Mouse (Mus musculus) liver, embryonic 14.5 days (tissue): ENCODE data around the gene Gpc6.

Experiments
- CTCF ChIP-seq: IDR thresholded peaks from 2 replicates; pipeline ENCODE4 v1.5.1; 2016; ENCODE audit warnings: antibody characterized with exemption, low read depth, control low read depth
- EP300 ChIP-seq: IDR thresholded peaks from 2 replicates; pipeline ENCODE4 v1.6.1; 2016; ENCODE audit warnings: antibody characterized with exemption, low read depth

GRCm38 (mm10) chr14:117346372-117346885, 421.3 kb downstream of the Gpc6 start:
- TF ChIP-seq CTCF (no peak), EP300 (no peak)
